ENCODE assay signal across 20 mouse cellular contexts in the genomic region with DNA sequence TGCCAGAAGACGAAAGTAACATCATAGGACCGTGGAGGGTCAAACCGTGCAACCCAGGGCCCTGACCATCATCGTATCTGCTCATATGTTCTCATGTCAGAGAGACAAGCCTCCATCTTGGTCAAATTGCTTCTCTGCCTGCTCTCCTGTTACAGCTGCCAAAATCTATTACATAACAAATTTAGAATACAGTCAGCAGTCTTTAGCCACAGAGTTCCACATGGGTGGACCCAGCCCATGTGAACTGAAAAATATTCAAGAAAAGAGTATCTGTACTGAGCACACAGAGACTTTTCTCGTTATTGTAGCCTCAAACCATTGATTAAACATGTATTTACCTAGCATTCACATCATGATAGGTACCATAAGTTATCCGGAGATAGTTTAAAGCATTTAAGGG.
A peak's percentile ranks its signal among the peaks of the same experiment; 100 is the strongest.
DNase-seq lines count a peak whose midpoint lies in the region; ATAC-seq and TF ChIP-seq lines count a peak whose summit lies in the region.
"Had no signal": no experiment of that assay in that cellular context is flagged by ENCODE, and none has a peak within 500 bp of the region (broad histone marks: within the 10 kb centered on the region; RNA-seq: fewer than 3 reads in every experiment).

No protein-coding gene starts in this region.

- H3K4me2 ChIP-seq in lung, postnatal 0 days (replicated peaks; ENCODE audit: low read depth, low read length): no peak overlapping the region
- H3K4me2 ChIP-seq in embryonic facial prominence, embryonic 13.5 days: no peak overlapping the region
- H3K4me2 ChIP-seq in limb, embryonic 12.5 days: no peak overlapping the region
- H3K4me2 ChIP-seq: neural tube, embryonic 13.5 days had no signal

- ATAC-seq in lung, postnatal 0 days: no peak
- ATAC-seq in embryonic facial prominence, embryonic 13.5 days (ENCODE audit: insufficient number of reproducible peaks, insufficient read depth, low FRiP score, low TSS enrichment, low read depth): no peak
- ATAC-seq in limb, embryonic 12.5 days (ENCODE audit: insufficient number of reproducible peaks, insufficient read depth, low FRiP score, low TSS enrichment, low read depth): no peak
- no peak for ATAC-seq in megakaryocyte-erythroid progenitor cell, adult 5-6 weeks (replicated peaks; ENCODE audit: low FRiP score, low TSS enrichment, poor library complexity, severe bottlenecking)

- no peaks in the 10 kb centered on the region; the same call in 1 of the 2 replicates for H3K4me1 ChIP-seq in lung, postnatal 0 days (ENCODE audit: insufficient read depth, low read depth, low read length)
- peaks cover 45% of the 10 kb centered on the region for H3K4me1 ChIP-seq in embryonic facial prominence, embryonic 13.5 days
- H3K4me1 ChIP-seq in limb, embryonic 12.5 days (replicated peaks): peaks cover 48% of the 10 kb centered on the region

- DNase-seq in lung, postnatal 0 days (ENCODE audit: low spot score): peak; percentile 35
- no peak for DNase-seq in lung, postnatal 10 days
- no peak for DNase-seq in frontal cortex, postnatal 14 days (ENCODE audit: low spot score in 2 of 2)
- no peak for DNase-seq in embryo, embryonic 11 days
- DNase-seq: adrenal gland, postnatal 25 days; cerebellum, adult 18-20 months; cerebellum, postnatal 36 days; kidney, adult 11 months; kidney, postnatal 14 days; left cerebral cortex, postnatal 4 days; midbrain, embryonic 14.5 days; spleen, adult 18-20 months had no signal

- no peaks in the 10 kb centered on the region for H3K36me3 ChIP-seq in lung, postnatal 0 days (ENCODE audit: insufficient read depth, low read length)
- H3K36me3 ChIP-seq in embryonic facial prominence, embryonic 13.5 days: no peaks in the 10 kb centered on the region
- H3K36me3 ChIP-seq in limb, embryonic 12.5 days: no peaks in the 10 kb centered on the region
- H3K36me3 ChIP-seq: forebrain, embryonic 10.5 days; hindbrain, embryonic 10.5 days; neural tube, embryonic 13.5 days had no signal

- H3K9me3 ChIP-seq in lung, postnatal 0 days (ENCODE audit: low read length): no peaks in the 10 kb centered on the region
- no peaks in the 10 kb centered on the region for H3K9me3 ChIP-seq in embryonic facial prominence, embryonic 13.5 days
- H3K9me3 ChIP-seq in limb, embryonic 12.5 days: no peaks in the 10 kb centered on the region
- H3K9me3 ChIP-seq: forebrain, embryonic 10.5 days; hindbrain, embryonic 10.5 days; neural tube, embryonic 13.5 days had no signal

- H3K27ac ChIP-seq in lung, postnatal 0 days (ENCODE audit: low read length): no peak overlapping the region
- peak overlapping the region; percentile 69 for H3K27ac ChIP-seq in embryonic facial prominence, embryonic 13.5 days
- H3K27ac ChIP-seq in limb, embryonic 12.5 days: 0 out of 2 replicates have a peak overlapping the region, but pooled peaks have one; percentile 7
- H3K27ac ChIP-seq: left cerebral cortex, adult 2 months; liver, embryonic 14.5 days; neural tube, embryonic 13.5 days had no signal

- WGBS in lung, postnatal 0 days: 84% methylated on average over 6 of the region's 6 CpGs
- 76% methylated on average over 6 of the region's 6 CpGs for WGBS in embryonic facial prominence, embryonic 13.5 days
- WGBS in limb, embryonic 12.5 days: 88% methylated on average over 6 of the region's 6 CpGs

- H3K27me3 ChIP-seq in lung, postnatal 0 days (replicated peaks; ENCODE audit: insufficient read depth, low read length): no peaks in the 10 kb centered on the region
- H3K27me3 ChIP-seq in embryonic facial prominence, embryonic 13.5 days: no peaks in the 10 kb centered on the region
- no peaks in the 10 kb centered on the region for H3K27me3 ChIP-seq in limb, embryonic 12.5 days
- H3K27me3 ChIP-seq: neural tube, embryonic 13.5 days had no signal

- TF ChIP-seq EP300 in lung, postnatal 0 days (IDR thresholded peaks at IDR 0.05): no peak

- no peak overlapping the region for H3K4me3 ChIP-seq in lung, postnatal 0 days (ENCODE audit: low read depth, low read length)
- no peak overlapping the region for H3K4me3 ChIP-seq in embryonic facial prominence, embryonic 13.5 days
- H3K4me3 ChIP-seq in limb, embryonic 12.5 days (replicated peaks): no peak overlapping the region
- H3K4me3 ChIP-seq: forebrain, embryonic 10.5 days; hindbrain, embryonic 10.5 days; left cerebral cortex, adult 2 months; neural tube, embryonic 13.5 days had no signal

- H3K9ac ChIP-seq in lung, postnatal 0 days (replicated peaks; ENCODE audit: low read depth): no peak overlapping the region
- no peak overlapping the region for H3K9ac ChIP-seq in embryonic facial prominence, embryonic 13.5 days
- no peak overlapping the region for H3K9ac ChIP-seq in limb, embryonic 12.5 days (replicated peaks)
- H3K9ac ChIP-seq: liver, embryonic 14.5 days; neural tube, embryonic 13.5 days had no signal

- no peak for TF ChIP-seq CTCF in lung, postnatal 0 days (IDR thresholded peaks at IDR 0.05)
